ENCODE assay signal across 16 mouse cellular contexts in the genomic region with DNA sequence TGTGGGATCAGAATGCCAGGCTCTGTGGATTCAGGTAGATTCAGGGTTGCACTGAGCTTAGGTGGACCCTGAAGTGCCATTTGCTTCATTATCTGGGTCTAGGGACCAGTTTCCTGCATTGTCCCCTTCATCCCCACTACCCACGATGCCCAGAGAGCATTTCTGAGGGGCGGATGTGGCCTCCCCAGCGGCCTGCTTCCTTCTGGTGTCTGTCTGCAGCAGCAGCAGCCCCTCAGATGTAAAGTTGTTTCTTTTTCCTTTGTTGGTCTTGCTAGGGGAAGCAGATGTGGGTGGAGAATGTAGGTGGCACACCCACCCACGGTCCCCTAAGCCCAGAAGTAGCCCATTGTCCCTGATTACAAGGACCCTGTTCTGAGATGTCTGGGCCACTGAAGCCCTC.
DNase-seq lines count a peak whose midpoint lies in the region; ATAC-seq lines count a peak whose summit lies in the region.
"Had no signal": no experiment of that assay in that cellular context is flagged by ENCODE, and none has a peak within 500 bp of the region (broad histone marks: within the 10 kb centered on the region; RNA-seq: fewer than 3 reads in every experiment).

No protein-coding gene starts in this region.

- H3K27me3 ChIP-seq in midbrain, embryonic 11.5 days (ENCODE audit: control insufficient read depth, insufficient read depth, low read length), result no peaks in the 10 kb centered on the region
- no peaks in the 10 kb centered on the region for H3K27me3 ChIP-seq in midbrain, embryonic 13.5 days
- no peaks in the 10 kb centered on the region for H3K27me3 ChIP-seq in forebrain, embryonic 14.5 days (replicated peaks; ENCODE audit: control insufficient read depth, insufficient read depth, low read length)
- H3K27me3 ChIP-seq: embryonic facial prominence, embryonic 15.5 days; stomach, embryonic 15.5 days had no signal

- no peaks in the 10 kb centered on the region for H3K36me3 ChIP-seq in midbrain, embryonic 11.5 days (ENCODE audit: control insufficient read depth, insufficient read depth, low read length)
- no peaks in the 10 kb centered on the region for H3K36me3 ChIP-seq in midbrain, embryonic 13.5 days
- H3K36me3 ChIP-seq in forebrain, embryonic 14.5 days (ENCODE audit: control insufficient read depth, insufficient read depth, low read length), result no peaks in the 10 kb centered on the region
- H3K36me3 ChIP-seq: embryonic facial prominence, embryonic 15.5 days; G1E; stomach, embryonic 15.5 days had no signal

- no peak overlapping the region for H3K27ac ChIP-seq in midbrain, embryonic 11.5 days (ENCODE audit: low read depth, low read length)
- H3K27ac ChIP-seq in midbrain, embryonic 13.5 days, result no peak overlapping the region
- no peak overlapping the region for H3K27ac ChIP-seq in forebrain, embryonic 14.5 days (ENCODE audit: low read depth, low read length)
- H3K27ac ChIP-seq: embryonic facial prominence, embryonic 15.5 days; stomach, embryonic 15.5 days had no signal

- H3K9me3 ChIP-seq in midbrain, embryonic 11.5 days (ENCODE audit: control insufficient read depth, low read length), result no peaks in the 10 kb centered on the region
- no peaks in the 10 kb centered on the region for H3K9me3 ChIP-seq in midbrain, embryonic 13.5 days
- no peaks in the 10 kb centered on the region for H3K9me3 ChIP-seq in forebrain, embryonic 14.5 days (replicated peaks; ENCODE audit: control insufficient read depth, low read length)
- H3K9me3 ChIP-seq: embryonic facial prominence, embryonic 15.5 days; stomach, embryonic 15.5 days had no signal

- no peak overlapping the region for H3K9ac ChIP-seq in midbrain, embryonic 11.5 days (ENCODE audit: low read length)
- no peak overlapping the region for H3K9ac ChIP-seq in midbrain, embryonic 13.5 days (replicated peaks)
- no peak overlapping the region for H3K9ac ChIP-seq in forebrain, embryonic 14.5 days (ENCODE audit: low read length)
- H3K9ac ChIP-seq: embryonic facial prominence, embryonic 15.5 days; stomach, embryonic 15.5 days had no signal

- no peak overlapping the region for H3K4me2 ChIP-seq in midbrain, embryonic 11.5 days
- no peak overlapping the region for H3K4me2 ChIP-seq in midbrain, embryonic 13.5 days (replicated peaks)
- no peak overlapping the region for H3K4me2 ChIP-seq in forebrain, embryonic 14.5 days (ENCODE audit: low read length)
- H3K4me2 ChIP-seq: embryonic facial prominence, embryonic 15.5 days; heart, embryonic 11.5 days; stomach, embryonic 15.5 days had no signal

- peak; percentile 12 for DNase-seq in midbrain, embryonic 11.5 days (ENCODE audit: low spot score, missing footprints)
- peak; percentile 59 for DNase-seq in T-cell, adult 2 months (ENCODE audit: low spot score)
- DNase-seq in spleen, postnatal 36 days (ENCODE audit: low spot score in 2 of 2), result peak; percentile 70 to 73
- DNase-seq in forebrain, embryonic 14.5 days (ENCODE audit: low spot score), result no peak
- no peak for DNase-seq in kidney, adult 11 months
- no peak for DNase-seq in embryo, embryonic 10.5 days (ENCODE audit: low spot score)
- DNase-seq: adrenal gland, postnatal 14 days; cerebellum, postnatal 25 days had no signal

- 78% methylated on average over 4 of the region's 4 CpGs for WGBS in midbrain, embryonic 11.5 days
- 82% methylated on average over 4 of the region's 4 CpGs for WGBS in midbrain, embryonic 13.5 days
- WGBS in forebrain, embryonic 14.5 days, result 70% methylated on average over 4 of the region's 4 CpGs

- H3K4me3 ChIP-seq in midbrain, embryonic 11.5 days (ENCODE audit: low read depth, low read length), result no peak overlapping the region
- no peak overlapping the region for H3K4me3 ChIP-seq in midbrain, embryonic 13.5 days (replicated peaks)
- H3K4me3 ChIP-seq in forebrain, embryonic 14.5 days (ENCODE audit: low read depth, low read length), result no peak overlapping the region
- H3K4me3 ChIP-seq: embryonic facial prominence, embryonic 15.5 days; myocyte; stomach, embryonic 15.5 days had no signal

- peaks cover 5% of the 10 kb centered on the region for H3K4me1 ChIP-seq in midbrain, embryonic 11.5 days (ENCODE audit: control insufficient read depth, insufficient read depth, low read length)
- H3K4me1 ChIP-seq in midbrain, embryonic 13.5 days (replicated peaks), result peaks cover 31% of the 10 kb centered on the region
- H3K4me1 ChIP-seq in forebrain, embryonic 14.5 days (ENCODE audit: control insufficient read depth, insufficient read depth, low read length), result peaks cover 11% of the 10 kb centered on the region
- H3K4me1 ChIP-seq: stomach, embryonic 15.5 days had no signal

- no peak for ATAC-seq in midbrain, embryonic 11.5 days (ENCODE audit: low FRiP score)
- ATAC-seq in midbrain, embryonic 13.5 days, result no peak
- no peak for ATAC-seq in forebrain, embryonic 14.5 days
- ATAC-seq: forebrain, embryonic 16.5 days; intestine, embryonic 16.5 days had no signal

Comparison
In these comparisons a context has a peak if more than half of its experiments do, and no peak if none do; other contexts are left out.
1. DNase-seq: peak in midbrain, embryonic 11.5 days (single experiment), T-cell, adult 2 months (single experiment) and spleen, postnatal 36 days (2 of 2); none in forebrain, embryonic 14.5 days (single experiment), kidney, adult 11 months (single experiment) and embryo, embryonic 10.5 days (single experiment).